16 mouse cellular contexts compared by ENCODE assay signal in the genomic region with DNA sequence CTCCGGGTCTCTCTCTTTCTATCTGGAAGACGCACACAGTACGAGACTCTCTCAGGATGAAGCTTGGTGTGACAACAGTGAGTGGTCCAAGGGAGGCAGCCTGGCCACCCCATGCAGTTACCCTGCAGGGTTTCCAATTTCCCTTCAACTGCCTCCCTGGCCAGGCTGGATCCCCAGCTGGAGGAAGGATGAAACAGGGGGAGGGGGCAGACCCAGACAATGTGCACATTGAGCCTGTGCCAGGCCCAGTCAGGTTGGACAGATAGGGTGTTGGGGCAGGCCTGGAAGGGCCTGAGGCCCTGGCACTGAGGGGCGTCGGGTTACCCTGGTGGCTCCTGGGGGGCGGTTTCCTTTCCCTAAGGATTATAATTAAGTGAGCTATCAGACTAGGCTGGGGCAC. TPM values are rescaled to one million over a fixed set of nuclear protein-coding genes. Genes with fewer than 3 reads are reported as not detected.
A peak's percentile ranks its signal among the peaks of the same experiment; 100 is the strongest.
DNase-seq lines count a peak whose midpoint lies in the region; ATAC-seq and TF ChIP-seq lines count a peak whose summit lies in the region.
"Had no signal": no experiment of that assay in that cellular context is flagged by ENCODE, and none has a peak within 500 bp of the region (broad histone marks: within the 10 kb centered on the region; RNA-seq: fewer than 3 reads in every experiment).

No protein-coding gene starts in this region.

- ATAC-seq in forebrain, embryonic 16.5 days, result no peak
- ATAC-seq in kidney, embryonic 14.5 days (ENCODE audit: low FRiP score, low TSS enrichment), result peak; percentile 54; the same call in 1 of the 2 replicates
- ATAC-seq in stomach, embryonic 16.5 days (ENCODE audit: insufficient read depth, low FRiP score), result no peak
- ATAC-seq in stomach, postnatal 0 days (ENCODE audit: low FRiP score, low TSS enrichment), result no peak
- peak; percentile 53; the same call in 1 of the 2 replicates for ATAC-seq in neural tube, embryonic 15.5 days (ENCODE audit: low FRiP score)

- DNase-seq in forebrain, embryonic 10.5 days (ENCODE audit: extremely low spot score, low spot score), result no peak
- no peak for DNase-seq in kidney, postnatal 25 days
- no peak for DNase-seq in stomach, postnatal 0 days (ENCODE audit: low spot score)
- DNase-seq in embryo, embryonic 11 days, result no peak
- DNase-seq: adrenal gland, adult 8-10 months; gastrocnemius, postnatal 14 days; heart, postnatal 14 days; kidney, adult 9 months; right cerebral cortex, postnatal 14 days had no signal

- no peaks in the 10 kb centered on the region for H3K9me3 ChIP-seq in forebrain, embryonic 10.5 days
- H3K9me3 ChIP-seq in forebrain, embryonic 16.5 days (ENCODE audit: control insufficient read depth, low read length), result no peaks in the 10 kb centered on the region
- H3K9me3 ChIP-seq in kidney, embryonic 14.5 days (ENCODE audit: control insufficient read depth, low read length), result no peaks in the 10 kb centered on the region
- H3K9me3 ChIP-seq in stomach, embryonic 16.5 days (replicated peaks; ENCODE audit: control insufficient read depth, low read length), result no peaks in the 10 kb centered on the region
- H3K9me3 ChIP-seq in stomach, postnatal 0 days (ENCODE audit: control insufficient read depth, low read length), result no peaks in the 10 kb centered on the region
- H3K9me3 ChIP-seq in neural tube, embryonic 15.5 days (replicated peaks), result no peaks in the 10 kb centered on the region
- H3K9me3 ChIP-seq: limb, embryonic 15.5 days; lung, embryonic 15.5 days; midbrain, embryonic 12.5 days had no signal

- no peak overlapping the region for H3K4me3 ChIP-seq in forebrain, embryonic 10.5 days
- H3K4me3 ChIP-seq in forebrain, embryonic 16.5 days (replicated peaks; ENCODE audit: low read length), result no peak overlapping the region
- H3K4me3 ChIP-seq in kidney, embryonic 14.5 days (ENCODE audit: low read length), result no peak overlapping the region
- no peak overlapping the region for H3K4me3 ChIP-seq in stomach, embryonic 16.5 days (replicated peaks; ENCODE audit: low read length)
- H3K4me3 ChIP-seq in stomach, postnatal 0 days (ENCODE audit: low read depth, low read length), result no peak overlapping the region
- no peak overlapping the region for H3K4me3 ChIP-seq in neural tube, embryonic 15.5 days (replicated peaks)
- H3K4me3 ChIP-seq: limb, embryonic 15.5 days; lung, embryonic 15.5 days; midbrain, embryonic 12.5 days had no signal

- no peak for TF ChIP-seq EP300 in stomach, postnatal 0 days (optimal IDR thresholded peaks at IDR 0.05)

- no peak for TF ChIP-seq CTCF in stomach, postnatal 0 days (IDR thresholded peaks at IDR 0.05; ENCODE audit: low read depth)

- no peak overlapping the region for H3K4me2 ChIP-seq in forebrain, embryonic 16.5 days (ENCODE audit: low read length)
- H3K4me2 ChIP-seq in kidney, embryonic 14.5 days (replicated peaks; ENCODE audit: low read depth, low read length), result no peak overlapping the region
- H3K4me2 ChIP-seq in stomach, embryonic 16.5 days (ENCODE audit: low read depth, low read length), result no peak overlapping the region
- H3K4me2 ChIP-seq in stomach, postnatal 0 days (replicated peaks; ENCODE audit: low read depth), result no peak overlapping the region
- no peak overlapping the region for H3K4me2 ChIP-seq in neural tube, embryonic 15.5 days
- H3K4me2 ChIP-seq: limb, embryonic 15.5 days; lung, embryonic 15.5 days; midbrain, embryonic 12.5 days had no signal

- 57% methylated on average over 6 of the region's 6 CpGs for WGBS in forebrain, embryonic 10.5 days
- WGBS in forebrain, embryonic 16.5 days, result 42% methylated on average over 6 of the region's 6 CpGs
- WGBS in kidney, embryonic 14.5 days, result 54% methylated on average over 6 of the region's 6 CpGs
- 82% methylated on average over 6 of the region's 6 CpGs for WGBS in stomach, embryonic 16.5 days
- 74% methylated on average over 6 of the region's 6 CpGs for WGBS in stomach, postnatal 0 days
- 59% methylated on average over 6 of the region's 6 CpGs for WGBS in neural tube, embryonic 15.5 days

- H3K4me1 ChIP-seq in forebrain, embryonic 10.5 days, result peaks cover 49% of the 10 kb centered on the region
- H3K4me1 ChIP-seq in forebrain, embryonic 16.5 days (replicated peaks; ENCODE audit: control insufficient read depth, insufficient read depth, low read length), result peaks cover 13% of the 10 kb centered on the region
- H3K4me1 ChIP-seq in kidney, embryonic 14.5 days (ENCODE audit: control insufficient read depth, insufficient read depth, low read length), result peaks cover 9% of the 10 kb centered on the region; the same call in 1 of the 2 replicates
- H3K4me1 ChIP-seq in stomach, embryonic 16.5 days (ENCODE audit: control insufficient read depth, insufficient read depth, low read length), result peaks cover 30% of the 10 kb centered on the region
- peaks cover 7% of the 10 kb centered on the region for H3K4me1 ChIP-seq in stomach, postnatal 0 days (replicated peaks; ENCODE audit: control insufficient read depth, insufficient read depth)
- peaks cover 12% of the 10 kb centered on the region; the same call in 1 of the 2 replicates for H3K4me1 ChIP-seq in neural tube, embryonic 15.5 days

- no peak overlapping the region for H3K9ac ChIP-seq in forebrain, embryonic 16.5 days (replicated peaks; ENCODE audit: low read depth, low read length)
- no peak overlapping the region for H3K9ac ChIP-seq in kidney, embryonic 14.5 days (ENCODE audit: low read depth, low read length)
- H3K9ac ChIP-seq in stomach, embryonic 16.5 days (ENCODE audit: low read length), result peak overlapping the region; percentile 46; the same call in 1 of the 2 replicates
- H3K9ac ChIP-seq in stomach, postnatal 0 days (ENCODE audit: low read length), result no peak overlapping the region
- H3K9ac ChIP-seq in neural tube, embryonic 15.5 days (replicated peaks), result no peak overlapping the region
- H3K9ac ChIP-seq: limb, embryonic 15.5 days; midbrain, embryonic 12.5 days had no signal

- no peaks in the 10 kb centered on the region for H3K27me3 ChIP-seq in forebrain, embryonic 10.5 days (ENCODE audit: poor library complexity, severe bottlenecking)
- H3K27me3 ChIP-seq in forebrain, embryonic 16.5 days (replicated peaks; ENCODE audit: control insufficient read depth, insufficient read depth, low read length), result no peaks in the 10 kb centered on the region
- H3K27me3 ChIP-seq in kidney, embryonic 14.5 days (ENCODE audit: control insufficient read depth, insufficient read depth, low read length), result no peaks in the 10 kb centered on the region
- H3K27me3 ChIP-seq in stomach, embryonic 16.5 days (ENCODE audit: control insufficient read depth, insufficient read depth, low read length), result no peaks in the 10 kb centered on the region
- no peaks in the 10 kb centered on the region for H3K27me3 ChIP-seq in stomach, postnatal 0 days (ENCODE audit: control insufficient read depth, insufficient read depth, low read length)
- H3K27me3 ChIP-seq in neural tube, embryonic 15.5 days (replicated peaks), result no peaks in the 10 kb centered on the region
- H3K27me3 ChIP-seq: limb, embryonic 15.5 days; lung, embryonic 15.5 days; midbrain, embryonic 12.5 days had no signal

- H3K27ac ChIP-seq in forebrain, embryonic 10.5 days, result peak overlapping the region; percentile 68
- H3K27ac ChIP-seq in forebrain, embryonic 16.5 days (ENCODE audit: low read length), result no peak overlapping the region
- no peak overlapping the region for H3K27ac ChIP-seq in kidney, embryonic 14.5 days (ENCODE audit: low read depth, low read length)
- H3K27ac ChIP-seq in stomach, embryonic 16.5 days (ENCODE audit: low read length), result no peak overlapping the region
- no peak overlapping the region for H3K27ac ChIP-seq in stomach, postnatal 0 days (replicated peaks)
- H3K27ac ChIP-seq in neural tube, embryonic 15.5 days (replicated peaks), result no peak overlapping the region
- H3K27ac ChIP-seq: limb, embryonic 15.5 days; lung, embryonic 15.5 days; midbrain, embryonic 12.5 days had no signal

- H3K36me3 ChIP-seq in forebrain, embryonic 10.5 days (replicated peaks), result no peaks in the 10 kb centered on the region
- no peaks in the 10 kb centered on the region for H3K36me3 ChIP-seq in forebrain, embryonic 16.5 days (ENCODE audit: control insufficient read depth, insufficient read depth)
- no peaks in the 10 kb centered on the region for H3K36me3 ChIP-seq in kidney, embryonic 14.5 days (ENCODE audit: control insufficient read depth, insufficient read depth, low read length)
- H3K36me3 ChIP-seq in stomach, embryonic 16.5 days (ENCODE audit: control insufficient read depth, insufficient read depth, low read length), result no peaks in the 10 kb centered on the region
- no peaks in the 10 kb centered on the region for H3K36me3 ChIP-seq in stomach, postnatal 0 days (ENCODE audit: control insufficient read depth, insufficient read depth, low read length)
- H3K36me3 ChIP-seq in neural tube, embryonic 15.5 days, result no peaks in the 10 kb centered on the region
- H3K36me3 ChIP-seq: limb, embryonic 15.5 days; lung, embryonic 15.5 days; midbrain, embryonic 12.5 days had no signal

RNA-seq across cellular contexts. Expression of gene Tmem189, which starts 55.8 kb away (rescaled TPM):
- 31.5 and 34.2 TPM in 2 replicates for polyA plus RNA-seq in forebrain, embryonic 10.5 days (2016; fragmentation: Nextera tagmentation; extraction: Ambion mirVana)
- 30.2 and 30.6 TPM in 2 replicates for polyA plus RNA-seq in forebrain, embryonic 16.5 days (2015; fragmentation: Nextera tagmentation; extraction: Ambion mirVana)
- 37.9 and 52.8 TPM in 2 replicates for polyA plus RNA-seq in kidney, embryonic 14.5 days (2014; fragmentation: Nextera tagmentation; extraction: Ambion mirVana)
- polyA plus RNA-seq in stomach, embryonic 16.5 days (2015; fragmentation: Nextera tagmentation; extraction: Ambion mirVana), result 35.7 and 36.8 TPM in 2 replicates
- polyA plus RNA-seq in stomach, postnatal 0 days (2015; fragmentation: Nextera tagmentation; extraction: Ambion mirVana), result 74.6 and 85.7 TPM in 2 replicates
- 41.4 and 44.1 TPM in 2 replicates for polyA plus RNA-seq in neural tube, embryonic 15.5 days (2015; fragmentation: Nextera tagmentation; extraction: Ambion mirVana)

RNA-seq across cellular contexts. Expression of gene Cebpb, which starts 56.7 kb away (rescaled TPM):
- 0.33 and 0.44 TPM in 2 replicates for polyA plus RNA-seq in forebrain, embryonic 10.5 days (2016; fragmentation: Nextera tagmentation; extraction: Ambion mirVana)
- 0.32 and 0.56 TPM in 2 replicates for polyA plus RNA-seq in forebrain, embryonic 16.5 days (2015; fragmentation: Nextera tagmentation; extraction: Ambion mirVana)
- polyA plus RNA-seq in kidney, embryonic 14.5 days (2014; fragmentation: Nextera tagmentation; extraction: Ambion mirVana), result 7.7 and 8.3 TPM in 2 replicates
- polyA plus RNA-seq in stomach, embryonic 16.5 days (2015; fragmentation: Nextera tagmentation; extraction: Ambion mirVana), result 0.69 and 0.92 TPM in 2 replicates
- polyA plus RNA-seq in stomach, postnatal 0 days (2015; fragmentation: Nextera tagmentation; extraction: Ambion mirVana), result 55.0 and 60.2 TPM in 2 replicates
- polyA plus RNA-seq in neural tube, embryonic 15.5 days (2015; fragmentation: Nextera tagmentation; extraction: Ambion mirVana), result 2.5 and 3.4 TPM in 2 replicates

Comparison
In these comparisons a context has a peak if more than half of its experiments do, and no peak if none do; other contexts are left out.
1. ATAC-seq: peak in kidney, embryonic 14.5 days (single experiment) and neural tube, embryonic 15.5 days (single experiment); none in forebrain, embryonic 16.5 days (single experiment), stomach, embryonic 16.5 days (single experiment) and stomach, postnatal 0 days (single experiment).